13 mouse cellular contexts compared by ENCODE assay signal in the genomic region with DNA sequence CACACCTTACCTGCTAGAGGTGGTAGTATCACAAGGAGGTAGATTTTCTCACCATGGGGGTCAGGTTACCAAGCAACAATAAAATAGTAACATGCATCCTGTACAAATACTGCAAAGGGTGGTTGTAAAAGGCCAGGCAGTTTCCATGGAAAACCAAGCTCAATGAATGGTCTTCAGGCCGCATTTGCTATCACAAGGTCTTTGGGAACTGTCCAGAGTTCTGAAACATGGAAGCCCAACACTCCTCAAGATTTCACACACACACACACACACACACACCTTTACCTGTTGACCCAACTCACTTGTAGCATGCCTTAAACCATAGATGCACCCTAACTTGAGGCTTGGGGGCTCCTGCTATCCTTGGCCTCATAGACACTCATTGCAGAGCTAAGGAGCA.
DNase-seq lines count a peak whose midpoint lies in the region.
"Had no signal": no experiment of that assay in that cellular context is flagged by ENCODE, and none has a peak within 500 bp of the region (broad histone marks: within the 10 kb centered on the region; RNA-seq: fewer than 3 reads in every experiment).

No protein-coding gene starts in this region.

- DNase-seq in 3T3-L1 (ENCODE audit: low read depth, low spot score) (peak; percentile 27), 416B (ENCODE audit: low read depth) (peak; percentile 4)
- peak; percentile 5 for DNase-seq in c-Kit-positive CD71-negative TER-119-negative erythroid progenitor cells, embryonic 14.5 days (ENCODE audit: low read depth)
- DNase-seq in hindlimb bud, embryonic 11.5 days (ENCODE audit: extremely low spot score, low read depth, low spot score) = peak; percentile 26
- DNase-seq in cerebellum, adult 9-11 months = no peak
- DNase-seq in adrenal gland, adult 18-20 months (ENCODE audit: low spot score in 2 of 2) = no peak
- DNase-seq in layer of hippocampus, adult 9-11 months = no peak
- DNase-seq: cerebellum, postnatal 10 days; gastrocnemius, postnatal 14 days; kidney, adult 8-10 months; lung, postnatal 4 days; midbrain, embryonic 14.5 days; thymus, postnatal 14 days had no signal

Comparison
In these comparisons a context has a peak if more than half of its experiments do, and no peak if none do; other contexts are left out.
1. DNase-seq: peak in 3T3-L1 (single experiment), 416B (single experiment), c-Kit-positive CD71-negative TER-119-negative erythroid progenitor cells, embryonic 14.5 days (single experiment) and hindlimb bud, embryonic 11.5 days (single experiment); none in cerebellum, adult 9-11 months (single experiment), adrenal gland, adult 18-20 months (0 of 2) and layer of hippocampus, adult 9-11 months (single experiment).